Mouse (Mus musculus): ENCODE measurements around the gene 1700016K19Rik.

DNA sequence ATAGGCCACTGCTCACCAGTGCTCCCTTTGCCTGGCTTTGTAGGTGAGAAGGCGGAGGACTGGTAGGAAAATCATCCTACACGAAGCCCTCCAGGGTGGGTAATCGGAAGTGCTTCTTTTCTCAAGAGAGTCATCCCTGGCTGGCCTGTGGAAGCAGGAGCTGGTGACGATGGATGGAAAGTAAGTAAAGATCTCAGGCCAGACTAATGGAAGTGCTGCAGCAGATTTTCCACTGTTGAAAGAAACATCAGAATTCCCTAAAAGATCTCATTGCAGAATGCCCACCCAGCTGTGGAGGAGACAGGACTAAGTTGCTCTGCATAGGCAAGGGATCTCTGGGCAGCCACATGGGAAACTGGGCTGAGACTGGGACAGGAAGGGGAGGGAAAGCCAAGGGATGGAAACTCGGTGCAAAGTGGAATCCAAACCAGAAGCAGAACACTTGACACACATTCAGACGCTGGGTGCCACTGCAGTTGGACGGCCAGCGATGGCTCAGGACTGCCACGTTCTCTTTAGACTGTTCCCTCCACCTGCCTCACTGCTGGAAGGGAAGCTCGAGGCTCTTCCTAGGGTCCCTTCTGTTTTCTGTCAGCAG is 42.4 kb downstream of the 1700016K19Rik start:
- no peak for TF ChIP-seq CTCF (IDR thresholded peaks at IDR 0.05; ENCODE audit: low read depth, low read length)
- TF ChIP-seq POLR2A (IDR thresholded peaks at IDR 0.05; ENCODE audit: insufficient read depth, low read length) = no peak
- TF ChIP-seq EP300 (IDR thresholded peaks at IDR 0.05; ENCODE audit: insufficient read depth, low read depth, low read length) = no peak

Data from ES-Bruce4 (cell line).